Mouse (Mus musculus) cortical plate, adult 2 months (tissue): ENCODE data around the gene Gm9936.

Source experiments
- CTCF ChIP-seq: fragments of 200-500 bp; IDR thresholded peaks from 2 replicates; pipeline ENCODE4 v1.5.1; 2011; ENCODE audit warnings: mild to moderate bottlenecking, control low read depth, low read length; ENCODE audit not compliant: insufficient read depth; ENCODE audit errors: extremely low read depth
- POLR2A ChIP-seq: fragments of 200-500 bp; IDR thresholded peaks from 2 replicates; pipeline ENCODE4 v1.6.1; 2011; ENCODE audit warnings: mild to moderate bottlenecking, low read length, control low read depth; ENCODE audit not compliant: insufficient read depth; ENCODE audit errors: extremely low read depth

GRCm38 (mm10) chr5:114902413-114902812 lies 43.9 kb upstream of the Gm9936 start:
- TF ChIP-seq CTCF (peak; percentile 48; the same call in 1 of the 2 replicates), POLR2A (no peak)
